Mouse (Mus musculus): ENCODE results near the gene Gm3435.
"Not testable (repeated sequence)": the region's sequence is repeated elsewhere in the genome, so short reads cannot be mapped to it uniquely, and the experiment has no call there.

Gm3435 gene

GRCm38 (mm10) chr17:15009706-15010413 lies at the start of gene Gm3435:
Gene Gm3435, plus strand, starts transcription at chr17:15010176.
- not testable (repeated sequence) for DNase-seq (ENCODE audit: low spot score)

- DNase-seq (ENCODE audit: low spot score) = peak; percentile 11
These were observed 49.5 kb upstream of the Gm3435 start for GRCm38 (mm10) chr17:14960520-14960919.

- peak; percentile 20 for DNase-seq (ENCODE audit: low spot score)
These were observed 48.9 kb upstream of the Gm3435 start, which contains the start of gene Phf10 for GRCm38 (mm10) chr17:14960951-14961556. Gene Phf10, minus strand, starts transcription at chr17:14961273.

- DNase-seq (ENCODE audit: low spot score) = not testable (repeated sequence)
These were observed 48.3 kb upstream of the Gm3435 start for GRCm38 (mm10) chr17:14961557-14962154.

GRCm38 (mm10) chr17:14968373-14968913 lies 41.5 kb upstream of the Gm3435 start:
- DNase-seq (ENCODE audit: low spot score) = not testable (repeated sequence)

- DNase-seq (ENCODE audit: low spot score) = not testable (repeated sequence)
These were observed 32.1 kb upstream of the Gm3435 start for GRCm38 (mm10) chr17:14977718-14978361.

- DNase-seq (ENCODE audit: low spot score) = not testable (repeated sequence)
These were observed 31.5 kb upstream of the Gm3435 start, which contains the start of the genes 9030025P20Rik and Gm3417 for GRCm38 (mm10) chr17:14978362-14979038. Gene 9030025P20Rik, plus strand, starts transcription at chr17:14978468. Gene Gm3417, minus strand, starts transcription at chr17:14978790.

GRCm38 (mm10) chr17:14990116-14990702 lies 19.8 kb upstream of the Gm3435 start:
- DNase-seq (ENCODE audit: low spot score) = not testable (repeated sequence)

- not testable (repeated sequence) for DNase-seq (ENCODE audit: low spot score)
These were observed 17.3 kb upstream of the Gm3435 start for GRCm38 (mm10) chr17:14992522-14993138.

- DNase-seq (ENCODE audit: low spot score) = not testable (repeated sequence)
These were observed 16.7 kb upstream of the Gm3435 start for GRCm38 (mm10) chr17:14993139-14993832.

- not testable (repeated sequence) for DNase-seq (ENCODE audit: low spot score)
These were observed 15.8 kb upstream of the Gm3435 start for GRCm38 (mm10) chr17:14994140-14994539.

GRCm38 (mm10) chr17:15000047-15000446 lies 9.9 kb upstream of the Gm3435 start:
- not testable (repeated sequence) for DNase-seq (ENCODE audit: low spot score)

- not testable (repeated sequence) for DNase-seq (ENCODE audit: low spot score)
These were observed 888 bp upstream of the Gm3435 start for GRCm38 (mm10) chr17:15009088-15009487.

GRCm38 (mm10) chr17:15021503-15022220 lies 11.7 kb downstream of the Gm3435 start:
- DNase-seq (ENCODE audit: low spot score) = not testable (repeated sequence)

GRCm38 (mm10) chr17:15023878-15024492 lies 14.0 kb downstream of the Gm3435 start:
- not testable (repeated sequence) for DNase-seq (ENCODE audit: low spot score)

GRCm38 (mm10) chr17:15024502-15025193 lies 14.7 kb downstream of the Gm3435 start:
- DNase-seq (ENCODE audit: low spot score) = not testable (repeated sequence)

- not testable (repeated sequence) for DNase-seq (ENCODE audit: low spot score)
These were observed 15.5 kb downstream of the Gm3435 start for GRCm38 (mm10) chr17:15025513-15025912.

GRCm38 (mm10) chr17:15031414-15031813 lies 21.4 kb downstream of the Gm3435 start:
- DNase-seq (ENCODE audit: low spot score) = not testable (repeated sequence)

Data from ovary, postnatal 14 days (tissue).